Mouse (Mus musculus) layer of hippocampus, adult 2 months (tissue): ENCODE data around the gene U2af1l4. TPM values are rescaled to one million over a fixed set of nuclear protein-coding genes. Genes with fewer than 3 reads are reported as not detected.

Source experiments
- DNase-seq, 2 experiments: peaks; one replicate each; pipeline ENCODE4 v3.0.0; 2022; ENCODE audit warnings: low spot score in 2 of 2
- H3K27ac ChIP-seq: fragments of 200-600 bp; 2 replicates; pipeline ENCODE4 v1.8.1; 2022
- H3K4me3 ChIP-seq: fragments of 200-600 bp; 2 replicates; pipeline ENCODE4 v1.8.1; 2022; ENCODE audit warnings: mild to moderate bottlenecking
- CTCF ChIP-seq: fragments of 200-600 bp; conservative IDR thresholded peaks from 2 replicates; pipeline ENCODE4 v1.8.1; 2022; ENCODE audit warnings: antibody characterized with exemption, mild to moderate bottlenecking, moderate library complexity
- long read RNA-seq, 2 experiments: library from polyadenylated mRNA; stranded (forward); transcript quantifications; one replicate each; pipeline ENCODE4 v2.0.0; 2021; ENCODE audit warnings: borderline mapping rate in 2 of 2
- total RNA-seq, 2 experiments: library from RNA; stranded (reverse); gene quantifications; 2 replicates each; pipeline ENCODE4 v1.2.3; 2021

The U2af1l4 gene
- total RNA-seq, result 10 to 100 TPM; 71.4 to 90.8 TPM
- long read RNA-seq, experiment 1, transcript U2af1l4-201 (8 exons, 884 nt), result major isoform, 23 of 48 reads
- long read RNA-seq, experiment 1, transcript U2af1l4-214 (7 exons, 874 nt), result minor isoform, 6 of 48 reads
- long read RNA-seq, experiment 1, partial matches to known transcripts, result 5 of 48 reads
- long read RNA-seq, experiment 1, other reads (novel, unspliced or antisense), result 7 of 48 reads
- long read RNA-seq, experiment 2, transcript U2af1l4-201 (8 exons, 884 nt), result major isoform, 24 of 33 reads
- long read RNA-seq, experiment 2, partial matches to known transcripts, result 0 of 33 reads
- long read RNA-seq, experiment 2, other reads (novel, unspliced or antisense), result 0 of 33 reads

GRCm38 (mm10) chr7:30563117-30563905, at the start of gene U2af1l4, which contains the start of the genes Gm49396 and Psenen:
Gene U2af1l4, plus strand, starts transcription at chr7:30563301.
Gene Gm49396, plus strand, starts transcription at chr7:30563344.
Gene Psenen, minus strand, starts transcription at chr7:30563627.
- TF ChIP-seq CTCF, result no peak
- Histone ChIP-seq H3K27ac (peak within 1 kb of the TSS; percentile 99), H3K4me3 (peak within 1 kb of the TSS; percentile 93)
- peak; percentile 95 to 97 for DNase-seq

GRCm38 (mm10) chr7:30515003-30515760, 47.9 kb upstream of the U2af1l4 start:
- H3K27ac ChIP-seq, result no peak overlapping the region
- no peak overlapping the region for H3K4me3 ChIP-seq
- no peak for TF ChIP-seq CTCF
- no peak for DNase-seq

- TF ChIP-seq CTCF, result peak; percentile 30
- no peak overlapping the region for H3K27ac ChIP-seq
- DNase-seq, result no peak
- H3K4me3 ChIP-seq, result no peak overlapping the region
Measured at GRCm38 (mm10) chr7:30518325-30518724, 44.8 kb upstream of the U2af1l4 start.

GRCm38 (mm10) chr7:30520396-30520795, 42.7 kb upstream of the U2af1l4 start:
- DNase-seq, result no peak
- H3K4me3 ChIP-seq, result no peak overlapping the region
- H3K27ac ChIP-seq, result no peak overlapping the region
- TF ChIP-seq CTCF, result no peak

- TF ChIP-seq CTCF, result no peak
- no peak overlapping the region for H3K27ac ChIP-seq
- no peak overlapping the region for H3K4me3 ChIP-seq
- no peak for DNase-seq
Measured at GRCm38 (mm10) chr7:30520856-30521255, 42.2 kb upstream of the U2af1l4 start.

- no peak for DNase-seq
- no peak overlapping the region for H3K4me3 ChIP-seq
- no peak for TF ChIP-seq CTCF
Measured at GRCm38 (mm10) chr7:30522871-30523270, 40.2 kb upstream of the U2af1l4 start.

GRCm38 (mm10) chr7:30524487-30524886, 38.6 kb upstream of the U2af1l4 start:
- DNase-seq, result no peak
- TF ChIP-seq CTCF, result no peak
- Histone ChIP-seq H3K4me3 (no peak overlapping the region), H3K27ac (no peak overlapping the region)

More at GRCm38 (mm10) chr7:30522871-30523270, 40.2 kb upstream of the U2af1l4 start:
- H3K27ac ChIP-seq, result no peak overlapping the region

GRCm38 (mm10) chr7:30525954-30526353, 37.1 kb upstream of the U2af1l4 start:
- H3K4me3 ChIP-seq, result no peak overlapping the region
- no peak for DNase-seq
- TF ChIP-seq CTCF, result no peak
- H3K27ac ChIP-seq, result no peak overlapping the region

GRCm38 (mm10) chr7:30526399-30526798, 36.7 kb upstream of the U2af1l4 start:
- no peak overlapping the region for H3K27ac ChIP-seq
- no peak overlapping the region for H3K4me3 ChIP-seq
- no peak for DNase-seq
- no peak for TF ChIP-seq CTCF

GRCm38 (mm10) chr7:30526981-30527380, 36.1 kb upstream of the U2af1l4 start:
- Histone ChIP-seq H3K4me3 (no peak overlapping the region), H3K27ac (no peak overlapping the region)
- no peak for DNase-seq
- TF ChIP-seq CTCF, result no peak

GRCm38 (mm10) chr7:30531291-30531815, 31.7 kb upstream of the U2af1l4 start:
- H3K4me3 ChIP-seq, result no peak overlapping the region; the same call in 1 of the 2 replicates
- TF ChIP-seq CTCF, result no peak

GRCm38 (mm10) chr7:30532931-30533330, 30.2 kb upstream of the U2af1l4 start:
- Histone ChIP-seq H3K27ac (peak overlapping the region; percentile 90), H3K4me3 (no peak overlapping the region; the same call in 1 of the 2 replicates)
- TF ChIP-seq CTCF, result no peak; the same call in 1 of the 2 replicates
- DNase-seq, result no peak

More at GRCm38 (mm10) chr7:30531291-30531815, 31.7 kb upstream of the U2af1l4 start:
- DNase-seq, result no peak
- H3K27ac ChIP-seq, result 0 out of 2 replicates have a peak overlapping the region, but pooled peaks have one; percentile 23
